Mouse (Mus musculus): Measurements from ENCODE around the gene Ccm2.
A peak's percentile ranks its signal among the peaks of the same experiment; 100 is the strongest.
"Not testable (repeated sequence)": the region's sequence is repeated elsewhere in the genome, so short reads cannot be mapped to it uniquely, and the experiment has no call there.

The Ccm2 gene

GRCm38 (mm10) chr11:6546205-6547013 lies at the start of gene Ccm2:
Ccm2 (plus strand) TSS chr11:6546887.
- DNase-seq (ENCODE audit: low spot score), result peak; percentile 94

GRCm38 (mm10) chr11:6497311-6497948 lies 49.3 kb upstream of the Ccm2 start:
- DNase-seq (ENCODE audit: low spot score), result no peak

- no peak for DNase-seq (ENCODE audit: low spot score)
Measured at GRCm38 (mm10) chr11:6502506-6502905, 44.2 kb upstream of the Ccm2 start.

GRCm38 (mm10) chr11:6504226-6504625 lies 42.5 kb upstream of the Ccm2 start:
- no peak for DNase-seq (ENCODE audit: low spot score)

- no peak for DNase-seq (ENCODE audit: low spot score)
Measured at GRCm38 (mm10) chr11:6504689-6505088, 42.0 kb upstream of the Ccm2 start.

GRCm38 (mm10) chr11:6506516-6506915 lies 40.2 kb upstream of the Ccm2 start:
- no peak for DNase-seq (ENCODE audit: low spot score)

GRCm38 (mm10) chr11:6508269-6508876 lies 38.3 kb upstream of the Ccm2 start:
- DNase-seq (ENCODE audit: low spot score), result no peak

- DNase-seq (ENCODE audit: low spot score), result no peak
Measured at GRCm38 (mm10) chr11:6514837-6515236, 31.9 kb upstream of the Ccm2 start.

GRCm38 (mm10) chr11:6519491-6520033 lies 27.1 kb upstream of the Ccm2 start:
- DNase-seq (ENCODE audit: low spot score), result no peak

- no peak for DNase-seq (ENCODE audit: low spot score)
Measured at GRCm38 (mm10) chr11:6520507-6521173, 26.0 kb upstream of the Ccm2 start, which contains the start of gene Myo1g. Myo1g (minus strand) TSS chr11:6520965.

GRCm38 (mm10) chr11:6522782-6523525 lies 23.7 kb upstream of the Ccm2 start:
- DNase-seq (ENCODE audit: low spot score), result no peak

- no peak for DNase-seq (ENCODE audit: low spot score)
Measured at GRCm38 (mm10) chr11:6523662-6524088, 23.0 kb upstream of the Ccm2 start.

- no peak for DNase-seq (ENCODE audit: low spot score)
Measured at GRCm38 (mm10) chr11:6524165-6524879, 22.4 kb upstream of the Ccm2 start.

- DNase-seq (ENCODE audit: low spot score), result no peak
Measured at GRCm38 (mm10) chr11:6524880-6525238, 21.8 kb upstream of the Ccm2 start.

GRCm38 (mm10) chr11:6525241-6525640 lies 21.4 kb upstream of the Ccm2 start:
- DNase-seq (ENCODE audit: low spot score), result no peak

- not testable (repeated sequence) for DNase-seq (ENCODE audit: low spot score)
Measured at GRCm38 (mm10) chr11:6526526-6527255, 20.0 kb upstream of the Ccm2 start.

- DNase-seq (ENCODE audit: low spot score), result no peak
Measured at GRCm38 (mm10) chr11:6527256-6528185, 19.2 kb upstream of the Ccm2 start.

GRCm38 (mm10) chr11:6528186-6529006 lies 18.3 kb upstream of the Ccm2 start:
- DNase-seq (ENCODE audit: low spot score), result peak; percentile 98
